Mouse (Mus musculus) CH12.LX (cell line): ENCODE results near the gene Cdh6. TPM values are rescaled to one million over a fixed set of nuclear protein-coding genes. Genes with fewer than 3 reads are reported as not detected.

Experiments
- DNase-seq: peaks from one replicate; pipeline ENCODE4 v3.0.0-alpha.2; 2013; ENCODE audit errors: extremely low read depth
- H3K27ac ChIP-seq: 2 replicates; pipeline ENCODE4 v1.5.1; 2012; ENCODE audit warnings: low read depth, mild to moderate bottlenecking, control low read depth, moderate library complexity; ENCODE audit not compliant: insufficient read depth
- H3K27me3 ChIP-seq: replicated peaks from 2 replicates; pipeline ENCODE3; 2012; ENCODE audit warnings: inconsistent platforms
- H3K36me3 ChIP-seq, 2 experiments: replicated peaks in 1 of 2; 2 replicates each; pipeline versions ENCODE3 to v1.6.1; 2012; ENCODE audit warnings: inconsistent platforms in 1 of 2, low read length in 1 of 2, mild to moderate bottlenecking in 1 of 2, mixed read lengths in 1 of 2, moderate library complexity in 1 of 2; ENCODE audit not compliant: control insufficient read depth in 1 of 2, insufficient read depth in 1 of 2
- H3K4me1 ChIP-seq, 2 experiments: 2 replicates each; pipeline ENCODE4 v1.6.1; 2012; ENCODE audit warnings: inconsistent platforms in 1 of 2, moderate library complexity in 1 of 2; ENCODE audit not compliant: insufficient read depth in 2 of 2, control insufficient read depth in 1 of 2
- H3K4me2 ChIP-seq: 2 replicates; pipeline ENCODE4 v1.6.1; 2012; ENCODE audit warnings: low read depth, mild to moderate bottlenecking, control low read depth; ENCODE audit not compliant: poor library complexity, insufficient read depth, severe bottlenecking
- H3K4me3 ChIP-seq, 3 experiments: fragments of 150-350 bp in 1 of 3; sonication (generic) in 1 of 3; replicated peaks in 1 of 3; 2 replicates each; pipeline versions ENCODE3 to v1.5.1; 2011 to 2012; ENCODE audit warnings: low read depth in 2 of 3, low read length in 2 of 3, mild to moderate bottlenecking in 2 of 3, moderate library complexity in 2 of 3, control low read depth in 1 of 3, improper control_type of control experiment in 1 of 3, inconsistent platforms in 1 of 3, mixed read lengths in 1 of 3; ENCODE audit not compliant: poor library complexity in 1 of 3
- H3K79me2 ChIP-seq: replicated peaks from 2 replicates; pipeline ENCODE4 v1.6.1; 2012; ENCODE audit warnings: mild to moderate bottlenecking, moderate library complexity; ENCODE audit not compliant: control insufficient read depth, poor library complexity, insufficient read depth, severe bottlenecking; ENCODE audit errors: extremely low read depth
- H3K9ac ChIP-seq: 2 replicates; pipeline ENCODE4 v1.6.1; 2012; ENCODE audit warnings: low read depth, mild to moderate bottlenecking, control low read depth, moderate library complexity; ENCODE audit not compliant: insufficient read depth
- H3K9me3 ChIP-seq: replicated peaks from 2 replicates; pipeline ENCODE3; 2012; ENCODE audit warnings: low read length, inconsistent platforms, mixed read lengths
- BHLHE40 ChIP-seq: IDR thresholded peaks from 2 replicates; pipeline ENCODE4 v1.6.1; 2011; ENCODE audit warnings: mild to moderate bottlenecking, low read depth, low read length, improper control_type of control experiment
- E2F4 ChIP-seq: IDR thresholded peaks from 2 replicates; pipeline ENCODE4 v1.6.1; 2011; ENCODE audit warnings: low read depth, low read length, improper control_type of control experiment; ENCODE audit not compliant: insufficient replicate concordance
- EP300 ChIP-seq: IDR thresholded peaks from 2 replicates; pipeline ENCODE4 v1.6.1; 2011; ENCODE audit warnings: low read length, improper control_type of control experiment
- ETS1 ChIP-seq: conservative IDR thresholded peaks from 2 replicates; pipeline ENCODE4 v1.6.1; 2012; ENCODE audit warnings: low read depth, mild to moderate bottlenecking, inconsistent platforms, low read length, improper control_type of control experiment, moderate library complexity
- IRF4 ChIP-seq: IDR thresholded peaks from 2 replicates; pipeline ENCODE4 v1.6.1; 2014; ENCODE audit warnings: low read depth, mild to moderate bottlenecking, inconsistent platforms, low read length, improper control_type of control experiment
- JUN ChIP-seq: IDR thresholded peaks from 2 replicates; pipeline ENCODE4 v1.6.1; 2011; ENCODE audit warnings: low read depth, mild to moderate bottlenecking, low read length, improper control_type of control experiment, moderate library complexity; ENCODE audit not compliant: insufficient read depth
- MAZ ChIP-seq: IDR thresholded peaks from 2 replicates; pipeline ENCODE4 v1.6.1; 2012; ENCODE audit warnings: low read depth, mild to moderate bottlenecking, inconsistent platforms, low read length, improper control_type of control experiment, moderate library complexity
- MEF2A ChIP-seq: IDR thresholded peaks from 2 replicates; pipeline ENCODE4 v1.6.1; 2014; ENCODE audit warnings: low read depth, mild to moderate bottlenecking, inconsistent platforms, low read length, improper control_type of control experiment, borderline replicate concordance
- PAX5 ChIP-seq: IDR thresholded peaks from 2 replicates; pipeline ENCODE4 v1.6.1; 2012; ENCODE audit warnings: low read length, inconsistent platforms, mixed read lengths
- POLR2A ChIP-seq: IDR thresholded peaks from 2 replicates; pipeline ENCODE4 v1.6.1; 2011; ENCODE audit warnings: low read depth, mild to moderate bottlenecking, improper control_type of control experiment, low read length
- POLR2AphosphoS2 ChIP-seq: IDR thresholded peaks from 2 replicates; pipeline ENCODE4 v1.6.1; 2011; ENCODE audit warnings: low read depth, low read length, improper control_type of control experiment
- RCOR1 ChIP-seq: conservative IDR thresholded peaks from 2 replicates; pipeline ENCODE4 v1.6.1; 2012; ENCODE audit warnings: low read depth, mild to moderate bottlenecking, inconsistent platforms, low read length, improper control_type of control experiment
- SIN3A ChIP-seq: IDR thresholded peaks from 2 replicates; pipeline ENCODE4 v1.6.1; 2012; ENCODE audit warnings: low read length, improper control_type of control experiment, inconsistent platforms
- ZC3H11A ChIP-seq: IDR thresholded peaks from 2 replicates; pipeline ENCODE4 v1.6.1; 2012; ENCODE audit warnings: low read depth, mild to moderate bottlenecking, inconsistent platforms, low read length, improper control_type of control experiment
- dilution Hi-C: fragments of 300-500 bp; cut with MboI; formaldehyde crosslinking; loops from 2 replicates; pipeline ENCODE4 v1.14.3; 2020; ENCODE audit warnings: low sequenced_read_pairs; ENCODE audit not compliant: extremely low pct_unique_long_range_greater_than_20kb, extremely low pct_ligation_motif_present
- in situ Hi-C: fragments of 300-500 bp; cut with MboI; formaldehyde crosslinking; loops from 3 replicates; pipeline ENCODE4 v1.14.3; 2019; ENCODE audit warnings: low sequenced_read_pairs, low pct_ligation_motif_present, low pct_unique_long_range_greater_than_20kb, mixed read lengths
- polyA plus RNA-seq: library from polyadenylated mRNA; unstranded; fragments of >175 nt; gene quantifications from 2 replicates; pipeline ENCODE4 v1.2.1, GENCODE M21; 2012; ENCODE audit warnings: low read depth; ENCODE audit not compliant: insufficient read length
- total RNA-seq, 2 experiments: library from RNA; depleted of rRNA; stranded (reverse); fragments of 300-350 nt in 1 of 2; fragments of >200 nt in 1 of 2; gene quantifications; 2 replicates each; pipeline ENCODE4 v1.2.3; 2012 to 2014

The Cdh6 gene
- total and polyA plus RNA-seq, 3 experiments, result under 0.01 to 0.13 TPM; not detected in 1

- no peak for TF ChIP-seq SIN3A
- no peak for TF ChIP-seq PAX5
- TF ChIP-seq E2F4, result no peak
- no peak for TF ChIP-seq EP300
- TF ChIP-seq ZC3H11A, result no peak
- no peak for TF ChIP-seq MAZ
- no peak for TF ChIP-seq POLR2AphosphoS2
- DNase-seq, result no peak
- no peaks in the 10 kb centered on the region for H3K9me3 ChIP-seq
- H3K4me2 ChIP-seq, result no peak overlapping the region
- no peaks in the 10 kb centered on the region for H3K36me3 ChIP-seq
- dilution Hi-C loops, result no loop called here
- H3K4me3 ChIP-seq, result no peak overlapping the region
- no peak overlapping the region for H3K27ac ChIP-seq
- in situ Hi-C loops, result no loop called here
- peaks cover 9 to 35% of the 10 kb centered on the region in 2 experiments for H3K4me1 ChIP-seq
- no peaks in the 10 kb centered on the region for H3K79me2 ChIP-seq
- H3K9ac ChIP-seq, result no peak overlapping the region
- H3K27me3 ChIP-seq, result no peaks in the 10 kb centered on the region
These were observed 96.4 kb downstream of the Cdh6 start for GRCm38 (mm10) chr15:13076908-13077669.

GRCm38 (mm10) chr15:13074047-13074446 lies 99.4 kb downstream of the Cdh6 start:
- peak; percentile 71; the same call in 1 of the 2 replicates for TF ChIP-seq MEF2A
- 0 out of 2 replicates have a peak, but pooled peaks have one; percentile 21 for TF ChIP-seq RCOR1
- no peak for TF ChIP-seq JUN
- peak; percentile 25; the same call in 1 of the 2 replicates for TF ChIP-seq ETS1
- peak; percentile 81 for TF ChIP-seq BHLHE40
- 0 out of 2 replicates have a peak, but pooled peaks have one; percentile 33 for TF ChIP-seq EP300
- TF ChIP-seq POLR2A, result no peak
- Histone ChIP-seq H3K9me3 (no peaks in the 10 kb centered on the region), H3K27me3 (no peaks in the 10 kb centered on the region), H3K79me2 (no peaks in the 10 kb centered on the region), H3K9ac (no peak overlapping the region), H3K27ac (no peak overlapping the region), H3K36me3 (no peaks in the 10 kb centered on the region), H3K4me3 (no peak overlapping the region), H3K4me2 (no peak overlapping the region), H3K4me1 (peaks cover 4 to 39% of the 10 kb centered on the region in 2 experiments)
- in situ Hi-C loops (no loop called here), dilution Hi-C loops (no loop called here)
- peak; percentile 81 for DNase-seq

GRCm38 (mm10) chr15:13068213-13068516 lies 105.3 kb downstream of the Cdh6 start:
- Histone ChIP-seq H3K27me3 (no peaks in the 10 kb centered on the region), H3K9me3 (no peaks in the 10 kb centered on the region), H3K4me2 (peak overlapping the region; percentile 82; the same call in 1 of the 2 replicates), H3K4me1 (peaks cover 11 to 51% of the 10 kb centered on the region in 2 experiments), H3K4me3 (no peak overlapping the region), H3K27ac (no peak overlapping the region), H3K79me2 (no peaks in the 10 kb centered on the region), H3K36me3 (no peaks in the 10 kb centered on the region), H3K9ac (no peak overlapping the region)
- no peak for TF ChIP-seq IRF4
- dilution Hi-C loops, result no loop called here
- in situ Hi-C loops, result no loop called here
- no peak for DNase-seq
